Mouse (Mus musculus): Measurements from ENCODE around the gene Ube2q1.

DNA sequence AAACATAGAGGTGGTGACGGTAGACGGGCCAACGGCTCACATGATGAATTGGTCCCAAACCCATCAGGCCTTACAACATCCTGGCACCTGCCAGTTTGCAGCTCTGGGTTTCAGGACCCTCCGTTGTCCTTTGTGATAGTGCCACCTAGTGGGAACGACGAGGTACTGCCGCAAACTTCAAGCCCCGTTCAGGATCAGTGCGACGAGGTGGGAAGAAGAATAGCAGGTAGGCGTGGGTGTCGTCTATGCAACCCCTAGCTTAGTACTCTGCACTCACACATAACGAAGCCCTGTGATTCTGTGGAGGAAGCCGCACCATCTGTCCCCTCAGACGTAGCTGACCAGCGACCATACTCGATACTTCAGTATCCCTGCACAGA is 838 bp upstream of the Ube2q1 start:
- TF ChIP-seq CTCF (IDR thresholded peaks at IDR 0.05; ENCODE audit: extremely low read depth, insufficient read depth, low read length) (peak; percentile 96), POLR2A (IDR thresholded peaks at IDR 0.05; ENCODE audit: extremely low read depth, insufficient read depth, low read length) (no peak)

Data from cortical plate, adult 2 months (tissue).